Mouse (Mus musculus): Measurements from ENCODE around the gene Tmem125. TPM values are rescaled to one million over a fixed set of nuclear protein-coding genes. Genes with fewer than 3 reads are reported as not detected.

Gene Tmem125
- polyA plus RNA-seq, 1 experiment = not detected

GRCm38 (mm10) chr4:118543158-118543530 is 700 bp downstream of the Tmem125 start:
- no peak for TF ChIP-seq GATA1 (IDR thresholded peaks at IDR 0.05; ENCODE audit: low read length)

GRCm38 (mm10) chr4:118542510-118543157 is 1.2 kb downstream of the Tmem125 start:
- TF ChIP-seq GATA1 (IDR thresholded peaks at IDR 0.05; ENCODE audit: low read length) = no peak

- no peak for TF ChIP-seq GATA1 (IDR thresholded peaks at IDR 0.05; ENCODE audit: low read length)
Observed at GRCm38 (mm10) chr4:118539904-118540303, 3.9 kb downstream of the Tmem125 start.

GRCm38 (mm10) chr4:118537801-118538200 is 6.0 kb downstream of the Tmem125 start:
- TF ChIP-seq GATA1 (IDR thresholded peaks at IDR 0.05; ENCODE audit: low read length) = no peak

- TF ChIP-seq GATA1 (IDR thresholded peaks at IDR 0.05; ENCODE audit: low read length) = no peak
Observed at GRCm38 (mm10) chr4:118535610-118536009, 8.2 kb downstream of the Tmem125 start.

GRCm38 (mm10) chr4:118533605-118534004 is 10.2 kb downstream of the Tmem125 start:
- no peak for TF ChIP-seq GATA1 (IDR thresholded peaks at IDR 0.05; ENCODE audit: low read length)

GRCm38 (mm10) chr4:118533156-118533555 is 10.7 kb downstream of the Tmem125 start:
- TF ChIP-seq GATA1 (IDR thresholded peaks at IDR 0.05; ENCODE audit: low read length) = no peak

- no peak for TF ChIP-seq GATA1 (IDR thresholded peaks at IDR 0.05; ENCODE audit: low read length)
Observed at GRCm38 (mm10) chr4:118532663-118533062, 11.2 kb downstream of the Tmem125 start.

GRCm38 (mm10) chr4:118527720-118528119 is 16.1 kb downstream of the Tmem125 start:
- TF ChIP-seq GATA1 (IDR thresholded peaks at IDR 0.05; ENCODE audit: low read length) = no peak

- no peak for TF ChIP-seq GATA1 (IDR thresholded peaks at IDR 0.05; ENCODE audit: low read length)
Observed at GRCm38 (mm10) chr4:118527335-118527681, 16.5 kb downstream of the Tmem125 start.

- no peak for TF ChIP-seq GATA1 (IDR thresholded peaks at IDR 0.05; ENCODE audit: low read length)
Observed at GRCm38 (mm10) chr4:118526408-118527334, 17.2 kb downstream of the Tmem125 start, which contains the start of gene 2610528J11Rik. TSS of gene 2610528J11Rik (plus strand) at chr4:118526999.

GRCm38 (mm10) chr4:118525779-118526178 is 18.1 kb downstream of the Tmem125 start:
- no peak for TF ChIP-seq GATA1 (IDR thresholded peaks at IDR 0.05; ENCODE audit: low read length)

- TF ChIP-seq GATA1 (IDR thresholded peaks at IDR 0.05; ENCODE audit: low read length) = no peak
Observed at GRCm38 (mm10) chr4:118523976-118524375, 19.9 kb downstream of the Tmem125 start.

GRCm38 (mm10) chr4:118522248-118522647 is 21.6 kb downstream of the Tmem125 start:
- no peak for TF ChIP-seq GATA1 (IDR thresholded peaks at IDR 0.05; ENCODE audit: low read length)

GRCm38 (mm10) chr4:118518208-118518607 is 25.6 kb downstream of the Tmem125 start:
- no peak for TF ChIP-seq GATA1 (IDR thresholded peaks at IDR 0.05; ENCODE audit: low read length)

- no peak for TF ChIP-seq GATA1 (IDR thresholded peaks at IDR 0.05; ENCODE audit: low read length)
Observed at GRCm38 (mm10) chr4:118517497-118518146, 26.2 kb downstream of the Tmem125 start.
